Mouse (Mus musculus) lung, adult 2 months (tissue): ENCODE data around the gene Olfr312.

Experiments used
- CTCF ChIP-seq: fragments of 200-500 bp; IDR thresholded peaks from 2 replicates; pipeline ENCODE4 v1.5.1; 2011; ENCODE audit warnings: mild to moderate bottlenecking, low read length, control low read depth; ENCODE audit not compliant: insufficient read depth
- POLR2A ChIP-seq: fragments of 200-500 bp; IDR thresholded peaks from 2 replicates; pipeline ENCODE4 v1.6.1; 2011; ENCODE audit warnings: low read depth, mild to moderate bottlenecking, control low read depth, low read length, borderline replicate concordance; ENCODE audit errors: extremely low read depth

DNA sequence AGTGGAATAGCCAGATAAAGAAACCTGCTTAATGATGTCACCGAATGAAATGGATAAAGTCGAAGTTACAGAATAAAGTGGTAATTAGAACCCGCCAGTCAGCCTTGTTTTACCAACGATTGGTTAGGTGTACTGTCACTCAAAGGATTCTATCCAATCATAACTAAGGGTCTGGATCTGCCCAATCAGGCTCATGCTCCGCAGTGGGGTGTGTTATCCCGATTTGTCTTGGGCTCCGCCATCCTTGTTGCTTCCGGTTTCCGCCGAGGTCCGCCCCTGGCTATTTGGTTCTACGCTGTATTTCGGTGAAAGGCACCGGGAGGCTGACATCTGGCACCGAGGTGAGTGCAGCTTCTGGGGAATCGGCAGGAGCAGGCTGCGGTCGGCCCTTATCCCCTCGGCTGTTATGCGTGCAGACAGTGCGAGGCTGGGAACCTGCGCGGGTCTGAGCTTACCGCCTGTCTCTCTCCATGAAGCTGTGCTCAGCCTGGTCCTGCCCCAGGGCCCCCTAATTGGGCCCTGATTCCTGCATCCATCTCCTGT is 18.0 kb downstream of the Olfr312 start, which contains the start of gene Gm12258:
- TF ChIP-seq CTCF (no peak), POLR2A (peak; percentile 83; the same call in 1 of the 2 replicates)
